ENCODE assay signal across 8 mouse cellular contexts in genomic region chr15:79455106-79455810, GRCm38 (mm10). TPM values are rescaled to one million over a fixed set of nuclear protein-coding genes. Genes with fewer than 3 reads are reported as not detected.
DNase-seq lines count a peak whose midpoint lies in the region; ATAC-seq and TF ChIP-seq lines count a peak whose summit lies in the region.

Gene Csnk1e (minus strand): TSS chr15:79455566.

- no peaks in the 10 kb centered on the region for H3K36me3 ChIP-seq in intestine, postnatal 0 days (ENCODE audit: control insufficient read depth, insufficient read depth)
- H3K36me3 ChIP-seq in limb, embryonic 12.5 days = no peaks in the 10 kb centered on the region
- H3K36me3 ChIP-seq in midbrain, embryonic 12.5 days = no peaks in the 10 kb centered on the region

- WGBS in intestine, postnatal 0 days = 3% methylated on average over 24 of the region's 24 CpGs
- 2% methylated on average over 24 of the region's 24 CpGs for WGBS in limb, embryonic 12.5 days
- WGBS in midbrain, embryonic 12.5 days = 2% methylated on average over 24 of the region's 24 CpGs

- peak; percentile 69 for ATAC-seq in granulocyte monocyte progenitor cell, adult 5-6 weeks (replicated peaks; ENCODE audit: poor library complexity, severe bottlenecking)
- peak; percentile 81 for ATAC-seq in intestine, postnatal 0 days
- ATAC-seq in limb, embryonic 12.5 days (ENCODE audit: insufficient number of reproducible peaks, insufficient read depth, low FRiP score, low TSS enrichment, low read depth) = peak; percentile 69
- peak; percentile 56; the same call in 1 of the 2 replicates for ATAC-seq in midbrain, embryonic 12.5 days (ENCODE audit: low FRiP score, low read depth)

- H3K27me3 ChIP-seq in intestine, postnatal 0 days (replicated peaks; ENCODE audit: control insufficient read depth, insufficient read depth, low read length) = no peaks in the 10 kb centered on the region
- H3K27me3 ChIP-seq in limb, embryonic 12.5 days = peaks cover 12% of the 10 kb centered on the region; the same call in 1 of the 2 replicates
- peaks cover 22% of the 10 kb centered on the region for H3K27me3 ChIP-seq in midbrain, embryonic 12.5 days

- peak within 1 kb of the TSS; percentile 36 for H3K4me3 ChIP-seq in intestine, postnatal 0 days (ENCODE audit: low read depth, low read length)
- H3K4me3 ChIP-seq in limb, embryonic 12.5 days (replicated peaks) = peak within 1 kb of the TSS; percentile 36
- H3K4me3 ChIP-seq in midbrain, embryonic 12.5 days = peak within 1 kb of the TSS; percentile 31

- H3K4me1 ChIP-seq in intestine, postnatal 0 days (replicated peaks; ENCODE audit: control insufficient read depth, insufficient read depth, low read length) = no peaks in the 10 kb centered on the region
- peaks cover 7% of the 10 kb centered on the region for H3K4me1 ChIP-seq in limb, embryonic 12.5 days (replicated peaks)
- H3K4me1 ChIP-seq in midbrain, embryonic 12.5 days = peaks cover 7% of the 10 kb centered on the region

- peak within 1 kb of the TSS; percentile 22; the same call in 1 of the 2 replicates for H3K9ac ChIP-seq in intestine, postnatal 0 days (ENCODE audit: low read depth, low read length)
- peak within 1 kb of the TSS; percentile 35 for H3K9ac ChIP-seq in limb, embryonic 12.5 days (replicated peaks)
- H3K9ac ChIP-seq in midbrain, embryonic 12.5 days (replicated peaks) = peak within 1 kb of the TSS; percentile 47

- no peak within 1 kb of the TSS for H3K27ac ChIP-seq in intestine, postnatal 0 days (ENCODE audit: low read depth, low read length)
- no peak within 1 kb of the TSS for H3K27ac ChIP-seq in limb, embryonic 12.5 days
- H3K27ac ChIP-seq in midbrain, embryonic 12.5 days (replicated peaks) = no peak within 1 kb of the TSS

- DNase-seq in right cerebral cortex, postnatal 25 days = peak; percentile 40
- no peak for DNase-seq in right cerebral cortex, postnatal 36 days (ENCODE audit: low spot score in 2 of 2)
- peak; percentile 76 for DNase-seq in embryo, embryonic 10 days (ENCODE audit: low spot score)
- DNase-seq in thymus, postnatal 0 days (ENCODE audit: low spot score) = peak; percentile 46

- peak within 1 kb of the TSS; percentile 79 for H3K4me2 ChIP-seq in intestine, postnatal 0 days (replicated peaks; ENCODE audit: low read depth)
- peak within 1 kb of the TSS; percentile 68 for H3K4me2 ChIP-seq in limb, embryonic 12.5 days
- peak within 1 kb of the TSS; percentile 60 for H3K4me2 ChIP-seq in midbrain, embryonic 12.5 days (replicated peaks)

- no peaks in the 10 kb centered on the region for H3K9me3 ChIP-seq in intestine, postnatal 0 days (ENCODE audit: control insufficient read depth)
- no peaks in the 10 kb centered on the region for H3K9me3 ChIP-seq in limb, embryonic 12.5 days
- H3K9me3 ChIP-seq in midbrain, embryonic 12.5 days = no peaks in the 10 kb centered on the region

- no peak for TF ChIP-seq CTCF in intestine, postnatal 0 days (IDR thresholded peaks at IDR 0.05; ENCODE audit: low read depth)

RNA-seq across cellular contexts. Expression of gene Csnk1e, which starts in this region (rescaled TPM):
- total RNA-seq in granulocyte monocyte progenitor cell, adult 5-6 weeks (2014; fragmentation: Nextera tagmentation) = 63.6 and 79.1 TPM in 2 replicates
- total RNA-seq in granulocyte monocyte progenitor cell, adult 5-6 weeks (2017) = 31.3 and 31.6 TPM in 2 replicates
- polyA plus RNA-seq in intestine, postnatal 0 days (2015; fragmentation: Nextera tagmentation; extraction: Ambion mirVana) = 18.2 and 25.7 TPM in 2 replicates
- 148 and 158 TPM in 2 replicates for polyA plus RNA-seq in limb, embryonic 12.5 days (2016; fragmentation: Nextera tagmentation; extraction: Ambion mirVana)
- polyA plus RNA-seq in midbrain, embryonic 12.5 days (2016; fragmentation: Nextera tagmentation; extraction: Ambion mirVana) = 267 and 291 TPM in 2 replicates
- polyA plus RNA-seq in thymus, postnatal 0 days (2015; fragmentation: Nextera tagmentation; extraction: Ambion mirVana) = 52.2 and 70.8 TPM in 2 replicates

Comparison
In these comparisons a context has a peak if more than half of its experiments do, and no peak if none do; other contexts are left out.
1. DNase-seq: peak in right cerebral cortex, postnatal 25 days (single experiment), embryo, embryonic 10 days (single experiment) and thymus, postnatal 0 days (single experiment); none in right cerebral cortex, postnatal 36 days (0 of 2).
2. Peak in every context shown above with its lines, with median percentiles within 50 percentile points of each other: ATAC-seq, H3K4me2 ChIP-seq, H3K4me3 ChIP-seq and H3K9ac ChIP-seq.